Mouse (Mus musculus): ENCODE measurements around the gene Cbfa2t3.

GRCm38 (mm10) chr8:122667854-122668253, 31.1 kb downstream of the Cbfa2t3 start:
- no peak for TF ChIP-seq CTCF (conservative IDR thresholded peaks at IDR 0.05; ENCODE audit: low read length)
- no peak for TF ChIP-seq POU5F1 (IDR thresholded peaks at IDR 0.05; ENCODE audit: borderline replicate concordance, low read length)
- TF ChIP-seq NANOG (IDR thresholded peaks at IDR 0.05; ENCODE audit: borderline replicate concordance, low read length) = no peak

Data from E14TG2a.4 (cell line).